Mouse (Mus musculus) adrenal gland, postnatal 25 days (tissue): ENCODE measurements around the gene Primpol. TPM values are rescaled to one million over a fixed set of nuclear protein-coding genes. Genes with fewer than 3 reads are reported as not detected.
A peak's percentile ranks its signal among the peaks of the same experiment; 100 is the strongest.
"Not testable (repeated sequence)": the region's sequence is repeated elsewhere in the genome, so short reads cannot be mapped to it uniquely, and the experiment has no call there.

Experiments
- DNase-seq: peaks from one replicate; pipeline ENCODE4 v3.0.0; 2021; ENCODE audit warnings: mixed read lengths
- total RNA-seq: library from RNA; stranded (reverse); gene quantifications from 2 replicates; pipeline ENCODE4 v1.2.3, GENCODE M21; 2021

Primpol gene
- total RNA-seq, 1 experiment from 2014 or later: 18.9 TPM

- no peak for DNase-seq
These were observed 13.4 kb downstream of the Primpol start for GRCm38 (mm10) chr8:46603587-46603986.

- DNase-seq: no peak
These were observed 15.9 kb downstream of the Primpol start for GRCm38 (mm10) chr8:46600959-46601707.

- no peak for DNase-seq
These were observed 17.6 kb downstream of the Primpol start for GRCm38 (mm10) chr8:46599314-46599904.

- DNase-seq: no peak
These were observed 18.3 kb downstream of the Primpol start for GRCm38 (mm10) chr8:46598753-46599152.

- DNase-seq: no peak
These were observed 18.9 kb downstream of the Primpol start for GRCm38 (mm10) chr8:46598114-46598513.

GRCm38 (mm10) chr8:46597411-46597810, 19.6 kb downstream of the Primpol start:
- DNase-seq: no peak

GRCm38 (mm10) chr8:46596530-46596929, 20.5 kb downstream of the Primpol start:
- no peak for DNase-seq

- DNase-seq: peak; percentile 17
These were observed 21.4 kb downstream of the Primpol start for GRCm38 (mm10) chr8:46595593-46595992.

- DNase-seq: no peak
These were observed 23.2 kb downstream of the Primpol start for GRCm38 (mm10) chr8:46593772-46594171.

GRCm38 (mm10) chr8:46593067-46593466, 23.9 kb downstream of the Primpol start:
- DNase-seq: no peak

GRCm38 (mm10) chr8:46588663-46589062, 28.3 kb downstream of the Primpol start:
- no peak for DNase-seq

GRCm38 (mm10) chr8:46587911-46588310, 29.1 kb downstream of the Primpol start:
- no peak for DNase-seq

- no peak for DNase-seq
These were observed 31.4 kb downstream of the Primpol start for GRCm38 (mm10) chr8:46585576-46585975.

GRCm38 (mm10) chr8:46584328-46584727, 32.7 kb downstream of the Primpol start:
- DNase-seq: not testable (repeated sequence)

GRCm38 (mm10) chr8:46578794-46579193, 38.2 kb downstream of the Primpol start:
- DNase-seq: no peak

- no peak for DNase-seq
These were observed 43.0 kb downstream of the Primpol start for GRCm38 (mm10) chr8:46573964-46574363.

- no peak for DNase-seq
These were observed 43.6 kb downstream of the Primpol start for GRCm38 (mm10) chr8:46573446-46573845.

GRCm38 (mm10) chr8:46570673-46571072, 46.3 kb downstream of the Primpol start:
- DNase-seq: no peak

GRCm38 (mm10) chr8:46569659-46570441, 47.2 kb downstream of the Primpol start:
- DNase-seq: no peak

- DNase-seq: no peak
These were observed 48.1 kb downstream of the Primpol start for GRCm38 (mm10) chr8:46568942-46569341.

- DNase-seq: no peak
These were observed 49.1 kb downstream of the Primpol start for GRCm38 (mm10) chr8:46567946-46568345.

- no peak for DNase-seq
These were observed 50.0 kb downstream of the Primpol start for GRCm38 (mm10) chr8:46566914-46567529.

- DNase-seq: peak; percentile 44
These were observed 54.7 kb downstream of the Primpol start for GRCm38 (mm10) chr8:46562333-46562732.
